Comparison of ENCODE assay signal across 22 mouse cellular contexts in the genomic region with DNA sequence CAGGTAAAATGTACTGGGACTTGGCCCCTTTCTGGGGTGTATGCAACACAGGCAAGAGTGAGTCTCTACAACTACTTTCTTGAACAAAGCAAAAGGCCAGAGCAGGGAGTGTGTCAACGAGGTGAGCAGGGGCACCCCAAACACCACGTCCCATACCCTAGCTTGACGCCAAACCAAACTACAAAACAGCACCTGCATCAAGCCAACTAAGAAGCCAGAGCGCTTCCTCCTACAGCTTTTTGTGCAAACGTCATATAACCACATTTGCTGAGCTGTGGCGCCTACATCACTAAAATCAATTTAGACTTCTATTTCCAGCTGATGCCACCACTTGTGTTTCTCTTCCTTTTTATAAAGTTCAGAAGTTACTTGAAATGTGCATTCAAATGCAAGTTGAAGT. TPM values are rescaled to one million over a fixed set of nuclear protein-coding genes. Genes with fewer than 3 reads are reported as not detected.
DNase-seq lines count a peak whose midpoint lies in the region; ATAC-seq and TF ChIP-seq lines count a peak whose summit lies in the region.
"Had no signal": no experiment of that assay in that cellular context is flagged by ENCODE, and none has a peak within 500 bp of the region (broad histone marks: within the 10 kb centered on the region; RNA-seq: fewer than 3 reads in every experiment).

No protein-coding gene starts in this region.

- TF ChIP-seq CTCF in cortical plate, adult 2 months (IDR thresholded peaks at IDR 0.05; ENCODE audit: extremely low read depth, insufficient read depth, low read length): no peak
- TF ChIP-seq CTCF in thymus, adult 2 months (IDR thresholded peaks at IDR 0.05; ENCODE audit: borderline replicate concordance, control insufficient read depth, extremely low read depth, insufficient read depth, low read length, poor library complexity): no peak

- H3K4me1 ChIP-seq in cortical plate, adult 2 months (ENCODE audit: control insufficient read depth, insufficient read depth, low read length): peaks cover 5% of the 10 kb centered on the region
- peaks cover 31% of the 10 kb centered on the region for H3K4me1 ChIP-seq in thymus, adult 2 months (replicated peaks; ENCODE audit: control insufficient read depth, insufficient read depth, low read length)
- no peaks in the 10 kb centered on the region for H3K4me1 ChIP-seq in midbrain, embryonic 14.5 days (ENCODE audit: control insufficient read depth, insufficient read depth, low read length)
- H3K4me1 ChIP-seq: kidney, embryonic 15.5 days had no signal

- peak overlapping the region; percentile 87 for H3K27ac ChIP-seq in cortical plate, adult 2 months (ENCODE audit: insufficient read depth, low read length)
- H3K27ac ChIP-seq in thymus, adult 2 months (ENCODE audit: control insufficient read depth, insufficient read depth, low read length): peak overlapping the region; percentile 83
- H3K27ac ChIP-seq in midbrain, embryonic 14.5 days (replicated peaks; ENCODE audit: low read depth, low read length): no peak overlapping the region
- H3K27ac ChIP-seq: gastrocnemius, adult 2 months; kidney, embryonic 15.5 days; stomach, postnatal 0 days had no signal

- no peak overlapping the region for H3K9ac ChIP-seq in midbrain, embryonic 14.5 days (replicated peaks; ENCODE audit: low read length)
- H3K9ac ChIP-seq: kidney, embryonic 15.5 days; liver, postnatal 0 days had no signal

- DNase-seq in A20 (ENCODE audit: low read depth, low spot score): peak; percentile 62
- peak; percentile 8 for DNase-seq in CD4-positive helper T cell, adult 2 months (ENCODE audit: low read depth, low spot score)
- peak; percentile 23 for DNase-seq in thymus, adult 2 months
- no peak for DNase-seq in kidney, postnatal 25 days
- no peak for DNase-seq in midbrain, embryonic 14.5 days
- DNase-seq: adrenal gland, postnatal 14 days; cerebellum, adult 8-10 months; gastrocnemius, adult 2 months; liver; liver, postnatal 0 days; lung, postnatal 14 days; retina, postnatal 1 day had no signal

- no peak for ATAC-seq in midbrain, embryonic 14.5 days (ENCODE audit: low FRiP score, low TSS enrichment)
- ATAC-seq in monocyte, adult 5-6 weeks (replicated peaks; ENCODE audit: insufficient number of reproducible peaks, low FRiP score, low TSS enrichment, poor library complexity, severe bottlenecking): no peak
- ATAC-seq: forebrain, embryonic 14.5 days; intestine, embryonic 16.5 days; liver, postnatal 0 days had no signal

- WGBS in thymus, adult 2 months: 10% methylated on average over 6 of the region's 6 CpGs
- WGBS in midbrain, embryonic 14.5 days: 94% methylated on average over 6 of the region's 6 CpGs

- no peaks in the 10 kb centered on the region for H3K9me3 ChIP-seq in midbrain, embryonic 14.5 days (ENCODE audit: control insufficient read depth, low read length)
- H3K9me3 ChIP-seq: kidney, embryonic 15.5 days had no signal

- H3K4me2 ChIP-seq in midbrain, embryonic 14.5 days (ENCODE audit: low read length): no peak overlapping the region
- H3K4me2 ChIP-seq: kidney, embryonic 15.5 days had no signal

- no peak for TF ChIP-seq POLR2A in cortical plate, adult 2 months (IDR thresholded peaks at IDR 0.05; ENCODE audit: extremely low read depth, insufficient read depth, low read length)
- no peak for TF ChIP-seq POLR2A in thymus, adult 2 months (IDR thresholded peaks at IDR 0.05; ENCODE audit: control insufficient read depth, extremely low read depth, insufficient read depth, low read length, poor library complexity)

- no peak overlapping the region for H3K4me3 ChIP-seq in cortical plate, adult 2 months (ENCODE audit: insufficient read depth, low read length)
- H3K4me3 ChIP-seq in thymus, adult 2 months (ENCODE audit: control insufficient read depth, insufficient read depth, low read length): no peak overlapping the region
- no peak overlapping the region for H3K4me3 ChIP-seq in midbrain, embryonic 14.5 days (replicated peaks; ENCODE audit: low read depth, low read length)
- H3K4me3 ChIP-seq: erythroblast, embryonic 14.5 days; gastrocnemius, adult 2 months; kidney, embryonic 15.5 days had no signal

- no peaks in the 10 kb centered on the region for H3K36me3 ChIP-seq in thymus, adult 2 months (ENCODE audit: control insufficient read depth, insufficient read depth, low read length)
- H3K36me3 ChIP-seq in midbrain, embryonic 14.5 days (ENCODE audit: control insufficient read depth, insufficient read depth, low read length): 0 out of 2 replicates have a peak, but pooled peaks cover 2% of the 10 kb centered on the region
- H3K36me3 ChIP-seq: kidney, embryonic 15.5 days had no signal

- no peaks in the 10 kb centered on the region for H3K27me3 ChIP-seq in thymus, adult 2 months (ENCODE audit: control insufficient read depth, insufficient read depth, low read length)
- no peaks in the 10 kb centered on the region for H3K27me3 ChIP-seq in midbrain, embryonic 14.5 days (ENCODE audit: control insufficient read depth, insufficient read depth, low read length)

RNA-seq across cellular contexts. Expression of gene Nyx, which starts 50.5 kb away (rescaled TPM):
- 0.38 and 0.40 TPM in 2 replicates for polyA plus RNA-seq in cortical plate, adult 2 months (2012; rRNA removed)
- polyA plus RNA-seq in thymus, adult 2 months (2012; rRNA removed): 0.94 and 0.98 TPM in 2 replicates
- 0.12 and 0.15 TPM in 2 replicates for polyA plus RNA-seq in midbrain, embryonic 14.5 days (2014; fragmentation: Nextera tagmentation; extraction: Ambion mirVana)
- 0.67 to 1.6 TPM (median 0.75 TPM) in 3 replicates for total RNA-seq in monocyte, adult 5-6 weeks (2017)
- total RNA-seq: megakaryocyte-erythroid progenitor cell, adult 5-6 weeks had no signal
- polyA plus RNA-seq: embryonic facial prominence, embryonic 11.5 days; erythroblast, embryonic 14.5 days; hindbrain, embryonic 11.5 days had no signal

Comparison
In these comparisons a context has a peak if more than half of its experiments do, and no peak if none do; other contexts are left out.
1. DNase-seq: peak in A20 (single experiment), CD4-positive helper T cell, adult 2 months (single experiment) and thymus, adult 2 months (single experiment); none in kidney, postnatal 25 days (0 of 2) and midbrain, embryonic 14.5 days (single experiment).